Mouse (Mus musculus) left cerebral cortex, postnatal 10 days (tissue): ENCODE results near the gene Pcp4l1. TPM values are rescaled to one million over a fixed set of nuclear protein-coding genes. Genes with fewer than 3 reads are reported as not detected.
"Not testable (repeated sequence)": the region's sequence is repeated elsewhere in the genome, so short reads cannot be mapped to it uniquely, and the experiment has no call there.

ENCODE experiments used
- DNase-seq, 2 experiments: peaks; one replicate each; pipeline ENCODE4 v3.0.0; 2021 to 2022; ENCODE audit warnings: low spot score in 2 of 2, mixed read lengths in 1 of 2; ENCODE audit errors: extremely low spot score in 1 of 2
- intact Hi-C: fragments of 180-260 bp; cut with DNase I; formaldehyde crosslinking; loops from one replicate; pipeline ENCODE4 v1.15.1; 2025
- total RNA-seq, 2 experiments: library from RNA; stranded (reverse); gene quantifications; 2 replicates each; pipeline ENCODE4 v1.2.3; 2021

Gene Pcp4l1
- total RNA-seq, 2 experiments from 2014 or later, result 28.0 to 42.2 TPM

GRCm38 (mm10) chr1:171159485-171159975 is 36.5 kb downstream of the Pcp4l1 start:
- no peak for DNase-seq
- intact Hi-C loops, result no loop called here

GRCm38 (mm10) chr1:171157965-171158364 is 38.1 kb downstream of the Pcp4l1 start:
- DNase-seq, result no peak
- intact Hi-C loops, result no loop called here

- intact Hi-C loops, result no loop called here
- no peak for DNase-seq
Observed at GRCm38 (mm10) chr1:171156644-171157043, 39.4 kb downstream of the Pcp4l1 start.

GRCm38 (mm10) chr1:171151966-171152365 is 44.1 kb downstream of the Pcp4l1 start:
- intact Hi-C loops, result no loop called here
- no peak for DNase-seq

GRCm38 (mm10) chr1:171150838-171151391 is 45.2 kb downstream of the Pcp4l1 start:
- intact Hi-C loops, result no loop called here

GRCm38 (mm10) chr1:171149974-171150760 is 45.9 kb downstream of the Pcp4l1 start, which contains the start of the genes Sdhc and Mpz:
Sdhc (minus strand) TSS chr1:171150603.
Mpz (plus strand) TSS chr1:171150711.
- intact Hi-C loops, result no loop called here
- peak; percentile 90 to 95 for DNase-seq

More at GRCm38 (mm10) chr1:171150838-171151391, 45.2 kb downstream of the Pcp4l1 start:
- no peak for DNase-seq

GRCm38 (mm10) chr1:171142981-171143380 is 53.1 kb downstream of the Pcp4l1 start:
- intact Hi-C loops, DNase-seq: not testable (repeated sequence)

- DNase-seq, intact Hi-C loops: not testable (repeated sequence)
Observed at GRCm38 (mm10) chr1:171137486-171138155, 58.4 kb downstream of the Pcp4l1 start.

- intact Hi-C loops, result no loop called here
- DNase-seq, result no peak
Observed at GRCm38 (mm10) chr1:171135600-171135999, 60.5 kb downstream of the Pcp4l1 start.

GRCm38 (mm10) chr1:171130971-171131370 is 65.1 kb downstream of the Pcp4l1 start:
- DNase-seq, result no peak
- intact Hi-C loops, result no loop called here

GRCm38 (mm10) chr1:171129251-171129650 is 66.8 kb downstream of the Pcp4l1 start:
- peak; percentile 44 to 53 for DNase-seq
- intact Hi-C loops, result no loop called here

- intact Hi-C loops, result no loop called here
Observed at GRCm38 (mm10) chr1:171124398-171124797, 71.7 kb downstream of the Pcp4l1 start.

More at GRCm38 (mm10) chr1:171124398-171124797, 71.7 kb downstream of the Pcp4l1 start:
- DNase-seq, result no peak

Other genes starting within 250 kb of the Pcp4l1 start
- gene Fcgr2b, start 219.7 kb downstream of the Pcp4l1 start, total RNA-seq, result 1 to 10 TPM; 3.8 to 5.4 TPM
- not detected for gene Fcgr4, start 177.3 kb downstream of the Pcp4l1 start, total RNA-seq
- gene Fcgr3, start 131.3 kb downstream of the Pcp4l1 start, total RNA-seq, result 10 to 100 TPM; 12.5 to 14.2 TPM
- under 1 TPM; 0.34 to 0.69 TPM for gene Cfap126, start 82.3 kb downstream of the Pcp4l1 start, total RNA-seq
- 100 to 1,000 TPM; 200 to 210 TPM for gene Sdhc, start 45.7 kb downstream of the Pcp4l1 start, total RNA-seq
- not detected for gene Mpz, start 45.6 kb downstream of the Pcp4l1 start, total RNA-seq
- gene Nr1i3, start 17.7 kb upstream of the Pcp4l1 start, total RNA-seq, result not detected
- 10 to 100 TPM; 71.4 to 71.6 TPM for gene Tomm40l, start 26.2 kb upstream of the Pcp4l1 start, total RNA-seq
- 1 to 10 TPM; 2.5 to 3.9 TPM for gene Apoa2, start 28.8 kb upstream of the Pcp4l1 start, total RNA-seq
- gene Fcer1g, start 38.1 kb upstream of the Pcp4l1 start, total RNA-seq, result 10 to 100 TPM; 11.9 to 13.4 TPM
- gene Adamts4, start 54.2 kb upstream of the Pcp4l1 start, total RNA-seq, result 1 to 10 TPM; 4.6 to 7.2 TPM
- gene Ndufs2, start 55.1 kb upstream of the Pcp4l1 start, total RNA-seq, result 100 to 1,000 TPM; 243 to 255 TPM
- 10 to 100 TPM; 59.7 to 64.1 TPM for gene B4galt3, start 74.1 kb upstream of the Pcp4l1 start, total RNA-seq
- 10 to 100 TPM; 20.4 to 21.8 TPM for gene Ppox, start 84.9 kb upstream of the Pcp4l1 start, total RNA-seq
- gene Usp21, start 91.7 kb upstream of the Pcp4l1 start, total RNA-seq, result 10 to 100 TPM; 51.5 to 53.4 TPM
- 100 to 1,000 TPM; 110 to 114 TPM for gene Ufc1, start 98.8 kb upstream of the Pcp4l1 start, total RNA-seq
- gene Dedd, start 132.9 kb upstream of the Pcp4l1 start, total RNA-seq, result 10 to 100 TPM; 34.6 to 37.8 TPM
- gene Nit1, start 149.4 kb upstream of the Pcp4l1 start, total RNA-seq, result 10 to 100 TPM; 38.5 to 41.0 TPM
- gene Pfdn2, start 149.4 kb upstream of the Pcp4l1 start, total RNA-seq, result 100 to 1,000 TPM in 1 of 2 experiments, 10 to 100 TPM in 1; 93.9 to 107 TPM
- 1 to 10 TPM; 7.1 to 7.8 TPM for gene Klhdc9, start 164.5 kb upstream of the Pcp4l1 start, total RNA-seq
- 1 to 10 TPM; 1.4 TPM for gene Nectin4, start 173.8 kb upstream of the Pcp4l1 start, total RNA-seq
- gene Arhgap30, start 192.7 kb upstream of the Pcp4l1 start, total RNA-seq, result 1 to 10 TPM; 2.0 to 2.1 TPM
- 100 to 1,000 TPM; 110 to 119 TPM for gene Usf1, start 215.0 kb upstream of the Pcp4l1 start, total RNA-seq
- 1 to 10 TPM; 1.5 to 2.6 TPM for gene Tstd1, start 222.6 kb upstream of the Pcp4l1 start, total RNA-seq
- gene F11r, start 241.3 kb upstream of the Pcp4l1 start, total RNA-seq, result 1 to 10 TPM; 6.3 to 9.0 TPM